Mouse (Mus musculus) liver, embryonic 13.5 days (tissue): ENCODE results near the gene Abcd4. TPM values are rescaled to one million over a fixed set of nuclear protein-coding genes. Genes with fewer than 3 reads are reported as not detected.
A peak's percentile ranks its signal among the peaks of the same experiment; 100 is the strongest.

ENCODE experiments used
- ATAC-seq: fragments of 200-750 bp; cut with Nextera tagmentation; 2 replicates; pipeline ENCODE4 v1.8.0; 2017; ENCODE audit warnings: low read depth, mild to moderate bottlenecking, moderate number of reproducible peaks, moderate library complexity
- DNase-seq: peaks from one replicate; pipeline ENCODE4 v3.0.0; 2022
- H3K27ac ChIP-seq: fragments of 300-500 bp; sonication (generic); 2 replicates; pipeline ENCODE4 v1.5.1; 2015; ENCODE audit warnings: moderate library complexity, mild to moderate bottlenecking, inconsistent platforms
- H3K27me3 ChIP-seq: fragments of 300-500 bp; sonication (generic); 2 replicates; pipeline ENCODE4 v1.6.1; 2015; ENCODE audit warnings: mild to moderate bottlenecking, inconsistent platforms
- H3K36me3 ChIP-seq: fragments of 300-500 bp; sonication (generic); 2 replicates; pipeline ENCODE4 v1.6.1; 2015; ENCODE audit warnings: mild to moderate bottlenecking, inconsistent platforms
- H3K4me1 ChIP-seq: fragments of 300-500 bp; sonication (generic); replicated peaks from 2 replicates; pipeline ENCODE4 v1.6.1; 2015; ENCODE audit warnings: inconsistent platforms
- H3K4me2 ChIP-seq: fragments of 300-500 bp; sonication (generic); 2 replicates; pipeline ENCODE4 v1.6.1; 2015; ENCODE audit warnings: inconsistent platforms, mild to moderate bottlenecking, moderate library complexity
- H3K4me3 ChIP-seq: fragments of 300-500 bp; sonication (generic); replicated peaks from 2 replicates; pipeline ENCODE4 v1.5.1; 2015; ENCODE audit warnings: mild to moderate bottlenecking, inconsistent platforms
- H3K9ac ChIP-seq: fragments of 300-500 bp; sonication (generic); 2 replicates; pipeline ENCODE4 v1.6.1; 2015; ENCODE audit warnings: mild to moderate bottlenecking, inconsistent platforms
- H3K9me3 ChIP-seq: fragments of 300-500 bp; sonication (generic); replicated peaks from 2 replicates; pipeline ENCODE4 v1.6.1; 2016; ENCODE audit warnings: inconsistent platforms
- WGBS: fragments of 180-500 bp; shearing (Covaris S2); methylation state at CpG from one replicate; pipeline ENCODE4 v1.1.7; 2015; ENCODE audit not compliant: insufficient replicate concordance; 5-methylcytosine and 5-hydroxymethylcytosine counted together
- polyA plus RNA-seq: library from polyadenylated mRNA; unstranded; fragments of >200 nt; fragmentation: Nextera tagmentation; extraction: Ambion mirVana; gene quantifications from 2 replicates; pipeline ENCODE4 v1.2.1, GENCODE M21; 2015

Abcd4 gene
- polyA plus RNA-seq: 3.9 and 4.4 TPM in 2 replicates

- no peaks in the 10 kb centered on the region for H3K36me3 ChIP-seq
- peak within 1 kb of the TSS; percentile 81 for H3K4me2 ChIP-seq
- peak within 1 kb of the TSS; percentile 69 for H3K4me3 ChIP-seq
- peak; percentile 99 for ATAC-seq
- DNase-seq: peak; percentile 92
- peaks cover 6% of the 10 kb centered on the region for H3K4me1 ChIP-seq
- H3K27ac ChIP-seq: no peak within 1 kb of the TSS; the same call in 1 of the 2 replicates
- 0 out of 2 replicates have a peak, but pooled peaks cover 5% of the 10 kb centered on the region for H3K27me3 ChIP-seq
- no peaks in the 10 kb centered on the region for H3K9me3 ChIP-seq
- peak within 1 kb of the TSS; percentile 73 for H3K9ac ChIP-seq
- under 1% methylated on average over 34 of the region's 34 CpGs for WGBS
These were observed at the start of gene Abcd4 for GRCm38 (mm10) chr12:84616977-84617630. Gene Abcd4, minus strand, starts transcription at chr12:84617413.

GRCm38 (mm10) chr12:84653912-84654311, 36.7 kb upstream of the Abcd4 start:
- H3K9ac ChIP-seq: no peak overlapping the region
- H3K4me1 ChIP-seq: peaks cover 10% of the 10 kb centered on the region
- WGBS: 18% methylated on average over 3 of the region's 3 CpGs
- H3K4me3 ChIP-seq: no peak overlapping the region
- H3K36me3 ChIP-seq: no peaks in the 10 kb centered on the region
- no peaks in the 10 kb centered on the region for H3K9me3 ChIP-seq
- no peak overlapping the region for H3K4me2 ChIP-seq
- H3K27ac ChIP-seq: no peak overlapping the region
- H3K27me3 ChIP-seq: peaks cover 6% of the 10 kb centered on the region; the same call in 1 of the 2 replicates
- DNase-seq: peak; percentile 37
- ATAC-seq: no peak

- H3K36me3 ChIP-seq: no peaks in the 10 kb centered on the region
- no peak for DNase-seq
- H3K27ac ChIP-seq: no peak overlapping the region
- WGBS: 82% methylated on average over 13 of the region's 13 CpGs
- no peak for ATAC-seq
- H3K9me3 ChIP-seq: no peaks in the 10 kb centered on the region
- no peak overlapping the region for H3K4me2 ChIP-seq
- H3K27me3 ChIP-seq: peaks cover 6% of the 10 kb centered on the region; the same call in 1 of the 2 replicates
- peaks cover 10% of the 10 kb centered on the region for H3K4me1 ChIP-seq
- H3K4me3 ChIP-seq: no peak overlapping the region
- H3K9ac ChIP-seq: no peak overlapping the region
These were observed 33.0 kb upstream of the Abcd4 start for GRCm38 (mm10) chr12:84650234-84650633.

DNA sequence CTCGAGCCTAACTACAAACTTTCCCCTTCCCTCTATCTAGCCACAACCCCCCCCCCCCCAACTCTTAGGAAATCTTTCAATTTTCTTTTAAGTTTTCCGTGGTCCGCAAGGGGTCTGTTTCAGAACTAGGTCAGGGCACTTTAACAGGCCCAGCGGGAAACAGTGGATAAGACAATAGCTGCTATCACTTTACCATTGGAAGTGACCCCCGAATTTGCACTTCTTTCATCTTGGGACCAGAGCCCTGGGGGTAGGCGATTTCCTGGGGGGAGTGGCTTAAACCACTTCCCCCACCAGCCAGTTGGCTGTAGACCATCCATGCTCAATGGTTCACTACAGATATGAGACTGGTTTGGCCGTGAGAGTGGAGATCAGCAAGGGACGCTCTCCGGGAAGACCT, 23.4 kb upstream of the Abcd4 start, which contains the start of gene Vrtn:
TSS of gene Vrtn (plus strand) at position 366 of the 400 bp plus-strand sequence.
- no peaks in the 10 kb centered on the region for H3K9me3 ChIP-seq
- 4% methylated on average over 9 of the region's 9 CpGs for WGBS
- no peak within 1 kb of the TSS for H3K4me3 ChIP-seq
- no peak within 1 kb of the TSS for H3K9ac ChIP-seq
- no peak for ATAC-seq
- H3K27ac ChIP-seq: no peak within 1 kb of the TSS
- H3K4me2 ChIP-seq: no peak within 1 kb of the TSS
- no peak for DNase-seq
- no peaks in the 10 kb centered on the region for H3K4me1 ChIP-seq
- peaks cover 53% of the 10 kb centered on the region for H3K27me3 ChIP-seq
- H3K36me3 ChIP-seq: no peaks in the 10 kb centered on the region

GRCm38 (mm10) chr12:84640253-84640652, 23.0 kb upstream of the Abcd4 start:
- H3K36me3 ChIP-seq: no peaks in the 10 kb centered on the region
- no peak overlapping the region for H3K4me2 ChIP-seq
- no peak for DNase-seq
- H3K4me3 ChIP-seq: no peak overlapping the region
- no peak overlapping the region for H3K9ac ChIP-seq
- no peaks in the 10 kb centered on the region for H3K9me3 ChIP-seq
- no peak overlapping the region for H3K27ac ChIP-seq
- no peak for ATAC-seq
- H3K4me1 ChIP-seq: no peaks in the 10 kb centered on the region
- peaks cover 53% of the 10 kb centered on the region for H3K27me3 ChIP-seq
- WGBS: 18% methylated on average over 6 of the region's 6 CpGs

GRCm38 (mm10) chr12:84631867-84632266, 14.7 kb upstream of the Abcd4 start:
- Histone ChIP-seq H3K4me2 (no peak overlapping the region), H3K4me3 (no peak overlapping the region), H3K36me3 (no peaks in the 10 kb centered on the region), H3K4me1 (no peaks in the 10 kb centered on the region), H3K9ac (no peak overlapping the region), H3K9me3 (no peaks in the 10 kb centered on the region), H3K27me3 (peaks cover 4% of the 10 kb centered on the region; the same call in 1 of the 2 replicates), H3K27ac (no peak overlapping the region)
- 40% methylated on average over 3 of the region's 3 CpGs for WGBS
- ATAC-seq: no peak
- no peak for DNase-seq

GRCm38 (mm10) chr12:84625116-84625515, 7.9 kb upstream of the Abcd4 start:
- Histone ChIP-seq H3K27ac (no peak overlapping the region), H3K4me3 (no peak overlapping the region), H3K4me2 (no peak overlapping the region), H3K4me1 (no peaks in the 10 kb centered on the region), H3K27me3 (peaks cover 37% of the 10 kb centered on the region), H3K9ac (no peak overlapping the region), H3K36me3 (no peaks in the 10 kb centered on the region), H3K9me3 (no peaks in the 10 kb centered on the region)
- ATAC-seq: no peak
- WGBS: 14% methylated on average over 9 of the region's 9 CpGs
- DNase-seq: no peak

GRCm38 (mm10) chr12:84624601-84625000, 7.4 kb upstream of the Abcd4 start:
- H3K4me2 ChIP-seq: no peak overlapping the region
- WGBS: 19% methylated on average over 8 of the region's 8 CpGs
- no peaks in the 10 kb centered on the region for H3K36me3 ChIP-seq
- DNase-seq: no peak
- ATAC-seq: no peak
- H3K4me3 ChIP-seq: no peak overlapping the region
- H3K9ac ChIP-seq: no peak overlapping the region
- H3K4me1 ChIP-seq: no peaks in the 10 kb centered on the region
- no peaks in the 10 kb centered on the region for H3K9me3 ChIP-seq
- no peak overlapping the region for H3K27ac ChIP-seq
- H3K27me3 ChIP-seq: peaks cover 41% of the 10 kb centered on the region

- ATAC-seq: no peak
- Histone ChIP-seq H3K4me1 (peaks cover 6% of the 10 kb centered on the region), H3K9ac (no peak overlapping the region), H3K9me3 (no peaks in the 10 kb centered on the region), H3K36me3 (no peaks in the 10 kb centered on the region), H3K27ac (no peak overlapping the region), H3K27me3 (peaks cover 32% of the 10 kb centered on the region), H3K4me3 (no peak overlapping the region), H3K4me2 (no peak overlapping the region)
- DNase-seq: no peak
These were observed 3.8 kb upstream of the Abcd4 start for GRCm38 (mm10) chr12:84620975-84621374.

GRCm38 (mm10) chr12:84617663-84618062, 450 bp upstream of the Abcd4 start:
- 0 out of 2 replicates have a peak, but pooled peaks cover 5% of the 10 kb centered on the region for H3K27me3 ChIP-seq
- WGBS: 8% methylated on average over 10 of the region's 10 CpGs
- ATAC-seq (peak; percentile 35; the same call in 1 of the 2 replicates), DNase-seq (no peak)
- peak overlapping the region; percentile 81 for H3K4me2 ChIP-seq
- H3K9ac ChIP-seq: peak overlapping the region; percentile 66
- peaks cover 6% of the 10 kb centered on the region for H3K4me1 ChIP-seq
- no peak overlapping the region for H3K27ac ChIP-seq
- peak overlapping the region; percentile 69 for H3K4me3 ChIP-seq
- H3K9me3 ChIP-seq: no peaks in the 10 kb centered on the region
- no peaks in the 10 kb centered on the region for H3K36me3 ChIP-seq

- Histone ChIP-seq H3K4me2 (no peak overlapping the region), H3K4me3 (no peak overlapping the region), H3K27me3 (0 out of 2 replicates have a peak, but pooled peaks cover under 1% of the 10 kb centered on the region), H3K9me3 (no peaks in the 10 kb centered on the region), H3K9ac (no peak overlapping the region), H3K27ac (no peak overlapping the region), H3K4me1 (peaks cover 6% of the 10 kb centered on the region), H3K36me3 (no peaks in the 10 kb centered on the region)
- 50% methylated on average over 7 of the region's 7 CpGs for WGBS
- DNase-seq (no peak), ATAC-seq (no peak)
These were observed 2.7 kb downstream of the Abcd4 start for GRCm38 (mm10) chr12:84614524-84614923.

- DNase-seq (no peak), ATAC-seq (no peak)
- no peaks in the 10 kb centered on the region for H3K9me3 ChIP-seq
- peaks cover 6% of the 10 kb centered on the region for H3K4me1 ChIP-seq
- H3K27ac ChIP-seq: no peak overlapping the region
- H3K4me2 ChIP-seq: no peak overlapping the region
- no peaks in the 10 kb centered on the region for H3K36me3 ChIP-seq
- no peak overlapping the region for H3K9ac ChIP-seq
- 76% methylated on average over 11 of the region's 11 CpGs for WGBS
- no peaks in the 10 kb centered on the region for H3K27me3 ChIP-seq
- H3K4me3 ChIP-seq: no peak overlapping the region
These were observed 3.2 kb downstream of the Abcd4 start for GRCm38 (mm10) chr12:84614001-84614400.
